Mouse (Mus musculus): ENCODE results near the gene Mpzl1. TPM values are rescaled to one million over a fixed set of nuclear protein-coding genes. Genes with fewer than 3 reads are reported as not detected.
A peak's percentile ranks its signal among the peaks of the same experiment; 100 is the strongest.

Mpzl1 gene
- polyA plus RNA-seq, 1 experiment from 2014 or later, result 35.3 TPM

- DNase-seq (ENCODE audit: low read depth, low spot score), result no peak
- peak; percentile 70 for ATAC-seq
- CTCF ChIA-PET, result interaction anchor here (1.0 to 2.0 kb wide), 5 partner anchors 11 to 61 kb away, joined by 3 to 7 read pairs (median 4); no protein-coding TSS in a partner anchor
- no peak for TF ChIP-seq CTCF (IDR thresholded peaks at IDR 0.05)
- POLR2A ChIA-PET, result no interaction called here
- no peaks in the 10 kb centered on the region for H3K27me3 ChIP-seq
- in situ Hi-C loops (cut with MboI; ENCODE audit: low pct_unique_long_range_greater_than_20kb), result no loop called here
Observed at GRCm38 (mm10) chr1:165641786-165642771, 7.7 kb upstream of the Mpzl1 start.

GRCm38 (mm10) chr1:165641271-165641771, 7.0 kb upstream of the Mpzl1 start:
- DNase-seq (ENCODE audit: low read depth, low spot score) (no peak), ATAC-seq (peak; percentile 49)
- no peak for TF ChIP-seq CTCF (IDR thresholded peaks at IDR 0.05)
- ChIA-PET CTCF (interaction anchor here (1.0 to 2.0 kb wide), 5 partner anchors 10 to 61 kb away, joined by 3 to 7 read pairs (median 4); no protein-coding TSS in a partner anchor), POLR2A (no interaction called here)
- no peaks in the 10 kb centered on the region for H3K27me3 ChIP-seq
- in situ Hi-C loops (cut with MboI; ENCODE audit: low pct_unique_long_range_greater_than_20kb), result no loop called here

- DNase-seq (ENCODE audit: low read depth, low spot score), result no peak
- no peak for TF ChIP-seq CTCF (IDR thresholded peaks at IDR 0.05)
- POLR2A ChIA-PET, result no interaction called here
- H3K27me3 ChIP-seq, result no peaks in the 10 kb centered on the region
- CTCF ChIA-PET, result no interaction called here
- in situ Hi-C loops (cut with MboI; ENCODE audit: low pct_unique_long_range_greater_than_20kb), result no loop called here
- no peak for ATAC-seq
Observed at GRCm38 (mm10) chr1:165636289-165636688, 2.0 kb upstream of the Mpzl1 start.

GRCm38 (mm10) chr1:165635055-165635897, 938 bp upstream of the Mpzl1 start:
- DNase-seq (ENCODE audit: low read depth, low spot score), result no peak
- ChIA-PET CTCF (no interaction called here), POLR2A (no interaction called here)

GRCm38 (mm10) chr1:165633345-165633744, 993 bp downstream of the Mpzl1 start:
- no peaks in the 10 kb centered on the region for H3K27me3 ChIP-seq
- ATAC-seq, result no peak
- DNase-seq (ENCODE audit: low read depth, low spot score), result no peak
- POLR2A ChIA-PET, result interaction anchor here (0.6 kb wide), 1 partner anchor 44 kb away, joined by 3 read pairs; no protein-coding TSS in a partner anchor
- CTCF ChIA-PET, result no interaction called here
- TF ChIP-seq CTCF (IDR thresholded peaks at IDR 0.05), result no peak
- in situ Hi-C loops (cut with MboI; ENCODE audit: low pct_unique_long_range_greater_than_20kb), result no loop called here

More at GRCm38 (mm10) chr1:165635055-165635897, 938 bp upstream of the Mpzl1 start:
- ATAC-seq, result no peak
- in situ Hi-C loops (cut with MboI; ENCODE audit: low pct_unique_long_range_greater_than_20kb), result no loop called here
- TF ChIP-seq CTCF (IDR thresholded peaks at IDR 0.05), result no peak
- no peaks in the 10 kb centered on the region for H3K27me3 ChIP-seq

GRCm38 (mm10) chr1:165631136-165631535, 3.2 kb downstream of the Mpzl1 start:
- H3K27me3 ChIP-seq, result no peaks in the 10 kb centered on the region
- CTCF ChIA-PET, result interaction anchor here (1.7 to 2.2 kb wide), 2 partner anchors 10 to 47 kb away, joined by 6 to 7 read pairs; no protein-coding TSS in a partner anchor
- ATAC-seq (no peak), DNase-seq (ENCODE audit: low read depth, low spot score) (no peak)
- TF ChIP-seq CTCF (IDR thresholded peaks at IDR 0.05), result no peak
- in situ Hi-C loops (cut with MboI; ENCODE audit: low pct_unique_long_range_greater_than_20kb), result no loop called here
- POLR2A ChIA-PET, result no interaction called here

- in situ Hi-C loops (cut with MboI; ENCODE audit: low pct_unique_long_range_greater_than_20kb), result no loop called here
- no peak for TF ChIP-seq CTCF (IDR thresholded peaks at IDR 0.05)
- no peaks in the 10 kb centered on the region for H3K27me3 ChIP-seq
- DNase-seq (ENCODE audit: low read depth, low spot score), result no peak
- ChIA-PET POLR2A (no interaction called here), CTCF (interaction anchor here (2.2 kb wide), 1 partner anchor 46 kb away, joined by 6 read pairs; no protein-coding TSS in a partner anchor)
- no peak for ATAC-seq
Observed at GRCm38 (mm10) chr1:165629975-165630374, 4.4 kb downstream of the Mpzl1 start.

- in situ Hi-C loops (cut with MboI; ENCODE audit: low pct_unique_long_range_greater_than_20kb), result no loop called here
- TF ChIP-seq CTCF (IDR thresholded peaks at IDR 0.05), result no peak
- DNase-seq (ENCODE audit: low read depth, low spot score) (no peak), ATAC-seq (no peak)
- no peaks in the 10 kb centered on the region for H3K27me3 ChIP-seq
- POLR2A ChIA-PET, result no interaction called here
- CTCF ChIA-PET, result interaction anchor here (0.5 kb wide), 1 partner anchor 17 kb away, joined by 3 read pairs; no protein-coding TSS in a partner anchor
Observed at GRCm38 (mm10) chr1:165628603-165629002, 5.7 kb downstream of the Mpzl1 start.

GRCm38 (mm10) chr1:165625896-165626295, 8.4 kb downstream of the Mpzl1 start:
- POLR2A ChIA-PET, result no interaction called here
- in situ Hi-C loops (cut with MboI; ENCODE audit: low pct_unique_long_range_greater_than_20kb), result no loop called here
- ATAC-seq, result no peak
- no peaks in the 10 kb centered on the region for H3K27me3 ChIP-seq
- CTCF ChIA-PET, result interaction anchor here (0.6 to 2.3 kb wide), 3 partner anchors 10 to 32 kb away, joined by 3 to 4 read pairs (median 4); no protein-coding TSS in a partner anchor
- DNase-seq (ENCODE audit: low read depth, low spot score), result no peak
- TF ChIP-seq CTCF (IDR thresholded peaks at IDR 0.05), result no peak

- in situ Hi-C loops (cut with MboI; ENCODE audit: low pct_unique_long_range_greater_than_20kb), result no loop called here
- no peak for DNase-seq (ENCODE audit: low read depth, low spot score)
Observed at GRCm38 (mm10) chr1:165625058-165625457, 9.3 kb downstream of the Mpzl1 start.

More at GRCm38 (mm10) chr1:165625058-165625457, 9.3 kb downstream of the Mpzl1 start:
- H3K27me3 ChIP-seq, result no peaks in the 10 kb centered on the region
- POLR2A ChIA-PET, result no interaction called here
- ATAC-seq, result no peak
- TF ChIP-seq CTCF (IDR thresholded peaks at IDR 0.05), result no peak
- CTCF ChIA-PET, result interaction anchor here (2.3 kb wide), 1 partner anchor 32 kb away, joined by 4 read pairs; no protein-coding TSS in a partner anchor
